Mouse (Mus musculus): Measurements from ENCODE around the gene Ostm1. TPM values are rescaled to one million over a fixed set of nuclear protein-coding genes. Genes with fewer than 3 reads are reported as not detected.

Gene Ostm1
- polyA plus RNA-seq, 1 experiment from 2014 or later, result 57.1 TPM

GRCm38 (mm10) chr10:42633361-42634121 is 49.9 kb downstream of the Ostm1 start:
- Histone ChIP-seq H3K27me3 (peaks cover 30% of the 10 kb centered on the region), H3K4me2 (peak overlapping the region; percentile 75), H3K36me3 (ENCODE audit: poor library complexity, severe bottlenecking) (no peaks in the 10 kb centered on the region), H3K27ac (peak overlapping the region; percentile 96), H3K4me3 (peak overlapping the region; percentile 40), H3K9ac (peak overlapping the region; percentile 68), H3K4me1 (peaks cover 88% of the 10 kb centered on the region), H3K9me3 (replicated peaks) (no peaks in the 10 kb centered on the region)
- 10% methylated on average over 23 of the region's 23 CpGs for WGBS
- no peak for ATAC-seq

DNA sequence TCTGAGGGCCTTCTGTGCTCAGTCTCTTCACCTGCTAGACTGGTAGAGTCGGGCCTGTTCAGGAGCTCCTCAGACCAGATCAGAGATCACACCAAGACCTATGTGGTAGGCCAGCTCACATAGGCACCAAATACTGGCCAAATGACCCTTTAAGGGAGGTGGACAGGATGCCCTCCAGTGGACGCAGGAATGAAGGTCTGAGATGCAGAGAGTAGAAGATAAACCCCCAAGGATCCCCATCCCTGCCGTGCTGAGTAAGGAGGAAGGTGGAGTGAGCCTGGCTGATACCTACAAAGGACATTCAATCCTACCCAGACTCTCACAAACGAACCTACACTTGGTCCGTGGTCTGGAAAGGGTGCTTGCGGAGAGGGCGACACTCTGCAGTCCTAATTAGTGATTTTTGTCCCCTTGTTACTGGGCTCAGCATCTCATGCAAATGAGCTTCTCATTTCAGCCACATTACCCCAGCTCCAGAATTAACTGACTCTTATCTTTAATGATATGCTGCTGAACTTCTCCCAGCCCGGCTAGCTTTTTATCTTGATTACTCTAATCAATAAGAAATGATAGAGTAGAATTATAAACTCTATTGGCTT is 50.6 kb downstream of the Ostm1 start:
- Histone ChIP-seq H3K4me1 (peaks cover 82% of the 10 kb centered on the region), H3K27ac (peak overlapping the region; percentile 96), H3K9ac (peak overlapping the region; percentile 68), H3K36me3 (ENCODE audit: poor library complexity, severe bottlenecking) (no peaks in the 10 kb centered on the region), H3K9me3 (replicated peaks) (no peaks in the 10 kb centered on the region), H3K4me2 (peak overlapping the region; percentile 75), H3K4me3 (peak overlapping the region; percentile 40), H3K27me3 (peaks cover 26% of the 10 kb centered on the region)
- 5% methylated on average over 8 of the region's 8 CpGs for WGBS
- ATAC-seq, result no peak

- Histone ChIP-seq H3K27me3 (peaks cover 21% of the 10 kb centered on the region; the same call in 1 of the 2 replicates), H3K9ac (peak overlapping the region; percentile 69), H3K27ac (peak overlapping the region; percentile 96), H3K4me2 (peak overlapping the region; percentile 75), H3K4me1 (peaks cover 73% of the 10 kb centered on the region), H3K36me3 (ENCODE audit: poor library complexity, severe bottlenecking) (no peaks in the 10 kb centered on the region), H3K9me3 (replicated peaks) (no peaks in the 10 kb centered on the region), H3K4me3 (peak overlapping the region; percentile 38)
- 3% methylated on average over 11 of the region's 11 CpGs for WGBS
- ATAC-seq, result no peak
Measured at GRCm38 (mm10) chr10:42635046-42635445, 51.4 kb downstream of the Ostm1 start.

DNA sequence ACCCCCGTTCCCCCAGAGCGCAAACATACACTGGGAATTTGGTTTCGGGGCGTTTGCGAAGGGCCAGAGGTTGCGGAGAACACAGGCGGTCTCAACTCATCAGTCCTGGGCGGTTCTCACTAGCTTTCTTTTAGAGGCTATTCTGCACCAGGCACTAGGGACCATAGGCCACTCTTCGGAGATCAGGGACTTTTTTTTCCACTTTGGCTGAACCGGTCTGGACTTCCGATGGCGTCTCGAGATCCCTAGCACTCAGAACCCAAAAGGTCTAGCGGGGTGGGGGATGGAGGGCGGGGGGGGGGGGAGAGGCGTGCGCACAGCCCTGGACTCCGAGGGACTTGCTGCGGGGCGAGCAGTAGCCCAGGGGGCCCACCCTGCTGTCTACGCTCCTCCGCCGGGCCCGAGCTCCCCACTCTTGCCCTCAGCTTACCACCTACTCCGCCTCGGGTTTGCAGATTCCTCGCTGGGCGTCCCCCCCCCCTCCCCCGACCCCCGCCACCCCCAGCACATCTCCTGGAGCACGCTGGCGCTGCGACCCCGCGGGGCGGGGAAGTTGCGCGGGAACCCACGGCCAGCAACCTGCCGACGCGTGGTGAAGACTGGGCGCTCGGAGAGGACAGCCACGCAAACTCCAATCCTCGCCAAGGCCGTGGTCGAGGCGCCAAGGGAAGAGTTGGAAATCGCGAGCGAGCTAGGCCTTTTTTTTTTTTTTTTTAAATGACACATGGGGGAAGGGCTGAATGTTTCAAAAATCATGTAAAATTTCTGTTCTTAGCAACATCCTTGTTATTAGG is 52.1 kb downstream of the Ostm1 start:
- peak overlapping the region; percentile 75 for H3K4me2 ChIP-seq
- no peaks in the 10 kb centered on the region for H3K9me3 ChIP-seq (replicated peaks)
- H3K4me1 ChIP-seq, result peaks cover 66% of the 10 kb centered on the region
- peaks cover 21% of the 10 kb centered on the region; the same call in 1 of the 2 replicates for H3K27me3 ChIP-seq
- H3K4me3 ChIP-seq, result peak overlapping the region; percentile 38
- peak overlapping the region; percentile 96 for H3K27ac ChIP-seq
- ATAC-seq, result no peak
- no peaks in the 10 kb centered on the region for H3K36me3 ChIP-seq (ENCODE audit: poor library complexity, severe bottlenecking)
- peak overlapping the region; percentile 69 for H3K9ac ChIP-seq
- WGBS, result under 1% methylated on average over 46 of the region's 52 CpGs

- 5% methylated on average over 27 of the region's 27 CpGs for WGBS
- peak overlapping the region; percentile 38 for H3K4me3 ChIP-seq
- 0 out of 2 replicates have a peak, but pooled peaks have one; percentile 6 for ATAC-seq
Measured at GRCm38 (mm10) chr10:42636360-42637182, 52.9 kb downstream of the Ostm1 start.

GRCm38 (mm10) chr10:42637183-42637788 is 53.7 kb downstream of the Ostm1 start:
- peaks cover 21% of the 10 kb centered on the region; the same call in 1 of the 2 replicates for H3K27me3 ChIP-seq
- H3K9ac ChIP-seq, result 0 out of 2 replicates have a peak overlapping the region, but pooled peaks have one; percentile 7
- H3K9me3 ChIP-seq (replicated peaks), result no peaks in the 10 kb centered on the region
- peak; percentile 26 for ATAC-seq
- H3K4me3 ChIP-seq, result peak overlapping the region; percentile 38; the same call in 1 of the 2 replicates
- peaks cover 51% of the 10 kb centered on the region for H3K4me1 ChIP-seq
- H3K4me2 ChIP-seq, result peak overlapping the region; percentile 75
- 4% methylated on average over 18 of the region's 18 CpGs for WGBS
- no peak overlapping the region for H3K27ac ChIP-seq
- H3K36me3 ChIP-seq (ENCODE audit: poor library complexity, severe bottlenecking), result no peaks in the 10 kb centered on the region

More at GRCm38 (mm10) chr10:42636360-42637182, 52.9 kb downstream of the Ostm1 start:
- H3K4me2 ChIP-seq, result peak overlapping the region; percentile 75
- no peaks in the 10 kb centered on the region for H3K36me3 ChIP-seq (ENCODE audit: poor library complexity, severe bottlenecking)
- no peaks in the 10 kb centered on the region for H3K9me3 ChIP-seq (replicated peaks)
- H3K27ac ChIP-seq, result peak overlapping the region; percentile 40; the same call in 1 of the 2 replicates
- peaks cover 58% of the 10 kb centered on the region for H3K4me1 ChIP-seq
- H3K9ac ChIP-seq, result peak overlapping the region; percentile 69
- H3K27me3 ChIP-seq, result peaks cover 21% of the 10 kb centered on the region; the same call in 1 of the 2 replicates

GRCm38 (mm10) chr10:42639856-42640255 is 56.2 kb downstream of the Ostm1 start:
- 0 out of 2 replicates have a peak, but pooled peaks cover 10% of the 10 kb centered on the region for H3K27me3 ChIP-seq
- H3K4me1 ChIP-seq, result peaks cover 25% of the 10 kb centered on the region
- 90% methylated on average over 6 of the region's 6 CpGs for WGBS
- no peak for ATAC-seq
- H3K4me3 ChIP-seq, result no peak overlapping the region
- H3K9ac ChIP-seq, result no peak overlapping the region
- H3K4me2 ChIP-seq, result no peak overlapping the region
- H3K9me3 ChIP-seq (replicated peaks), result no peaks in the 10 kb centered on the region
- H3K36me3 ChIP-seq (ENCODE audit: poor library complexity, severe bottlenecking), result no peaks in the 10 kb centered on the region
- no peak overlapping the region for H3K27ac ChIP-seq

DNA sequence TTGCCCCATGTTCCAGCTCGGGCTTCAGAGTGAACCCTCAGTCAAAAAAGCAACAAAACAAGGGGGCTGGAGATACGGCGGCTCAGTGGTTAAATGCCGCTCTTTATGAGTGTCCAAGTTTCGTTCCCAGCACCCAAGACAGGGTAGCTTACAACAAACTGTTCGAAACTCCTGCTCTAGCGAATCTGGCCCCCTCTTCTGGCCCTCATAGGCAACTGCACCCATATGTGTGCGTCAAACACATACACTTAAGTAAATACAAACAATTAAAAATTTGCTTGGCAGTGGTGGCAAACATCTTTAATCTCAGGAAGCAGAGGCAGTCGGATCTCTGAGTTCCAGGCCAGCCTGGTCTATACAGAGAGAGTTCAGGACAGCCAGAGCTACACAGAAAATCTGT is 60.0 kb downstream of the Ostm1 start:
- no peak for ATAC-seq
- Histone ChIP-seq H3K4me3 (no peak overlapping the region), H3K4me1 (no peaks in the 10 kb centered on the region), H3K27ac (no peak overlapping the region), H3K9me3 (replicated peaks) (no peaks in the 10 kb centered on the region), H3K4me2 (no peak overlapping the region), H3K27me3 (no peaks in the 10 kb centered on the region), H3K9ac (no peak overlapping the region), H3K36me3 (ENCODE audit: poor library complexity, severe bottlenecking) (no peaks in the 10 kb centered on the region)
- 91% methylated on average over 9 of the region's 9 CpGs for WGBS

GRCm38 (mm10) chr10:42646340-42646739 is 62.7 kb downstream of the Ostm1 start:
- H3K27me3 ChIP-seq, result no peaks in the 10 kb centered on the region
- H3K27ac ChIP-seq, result no peak overlapping the region
- no peak overlapping the region for H3K9ac ChIP-seq
- H3K4me3 ChIP-seq, result no peak overlapping the region
- no peaks in the 10 kb centered on the region for H3K36me3 ChIP-seq (ENCODE audit: poor library complexity, severe bottlenecking)
- WGBS, result 54% methylated on average over 4 of the region's 4 CpGs
- no peaks in the 10 kb centered on the region for H3K4me1 ChIP-seq
- no peaks in the 10 kb centered on the region for H3K9me3 ChIP-seq (replicated peaks)
- ATAC-seq, result no peak
- H3K4me2 ChIP-seq, result no peak overlapping the region

GRCm38 (mm10) chr10:42661916-42662315 is 78.3 kb downstream of the Ostm1 start:
- 92% methylated on average over 2 of the region's 2 CpGs for WGBS
- no peaks in the 10 kb centered on the region for H3K27me3 ChIP-seq
- no peak overlapping the region for H3K27ac ChIP-seq
- H3K4me1 ChIP-seq, result no peaks in the 10 kb centered on the region
- H3K9me3 ChIP-seq (replicated peaks), result no peaks in the 10 kb centered on the region
- no peak overlapping the region for H3K4me3 ChIP-seq
- no peak overlapping the region for H3K4me2 ChIP-seq
- no peak overlapping the region for H3K9ac ChIP-seq
- ATAC-seq, result no peak
- no peaks in the 10 kb centered on the region for H3K36me3 ChIP-seq (ENCODE audit: poor library complexity, severe bottlenecking)

GRCm38 (mm10) chr10:42669970-42670369 is 86.3 kb downstream of the Ostm1 start:
- 0 out of 2 replicates have a peak, but pooled peaks cover 6% of the 10 kb centered on the region for H3K36me3 ChIP-seq (ENCODE audit: poor library complexity, severe bottlenecking)

More at GRCm38 (mm10) chr10:42669970-42670369, 86.3 kb downstream of the Ostm1 start:
- Histone ChIP-seq H3K4me3 (no peak overlapping the region), H3K4me1 (no peaks in the 10 kb centered on the region), H3K9me3 (replicated peaks) (no peaks in the 10 kb centered on the region; the same call in 1 of the 2 replicates), H3K27ac (no peak overlapping the region), H3K9ac (no peak overlapping the region), H3K27me3 (no peaks in the 10 kb centered on the region), H3K4me2 (no peak overlapping the region)
- 84% methylated on average over 4 of the region's 4 CpGs for WGBS
- ATAC-seq, result no peak

Measured in forebrain, embryonic 13.5 days (tissue).